Comparison of ENCODE assay signal across 7 mouse cellular contexts in genomic region chrX:56455372-56456246, GRCm38 (mm10). TPM values are rescaled to one million over a fixed set of nuclear protein-coding genes. Genes with fewer than 3 reads are reported as not detected.
DNase-seq lines count a peak whose midpoint lies in the region; ATAC-seq and TF ChIP-seq lines count a peak whose summit lies in the region.

No protein-coding gene starts in this region.

- ATAC-seq in embryonic facial prominence, embryonic 11.5 days (replicated peaks; ENCODE audit: insufficient number of reproducible peaks, low FRiP score, low TSS enrichment, low read depth): peak; percentile 97
- peak; percentile 97 for ATAC-seq in limb, embryonic 12.5 days (ENCODE audit: insufficient number of reproducible peaks, insufficient read depth, low FRiP score, low TSS enrichment, low read depth)
- peak; percentile 97 for ATAC-seq in midbrain, embryonic 15.5 days (replicated peaks)

- DNase-seq in adrenal gland, postnatal 14 days: peak; percentile 94
- DNase-seq in embryonic facial prominence, embryonic 11.5 days (ENCODE audit: low spot score): peak; percentile 89
- peak; percentile 87 to 94 for DNase-seq in heart, adult 18-20 months
- DNase-seq in kidney, adult 2 months: peak; percentile 92
- peak; percentile 64 to 82 for DNase-seq in spleen, adult 2 months (ENCODE audit: low read depth in 1 of 2, low spot score in 2 of 2)

- no peaks in the 10 kb centered on the region for H3K4me1 ChIP-seq in embryonic facial prominence, embryonic 11.5 days (ENCODE audit: control insufficient read depth, insufficient read depth, low read length)
- H3K4me1 ChIP-seq in kidney, adult 2 months (ENCODE audit: control insufficient read depth, insufficient read depth, low read length): no peaks in the 10 kb centered on the region
- no peaks in the 10 kb centered on the region for H3K4me1 ChIP-seq in limb, embryonic 12.5 days (replicated peaks)
- H3K4me1 ChIP-seq in midbrain, embryonic 15.5 days: 0 out of 2 replicates have a peak, but pooled peaks cover 3% of the 10 kb centered on the region
- no peaks in the 10 kb centered on the region for H3K4me1 ChIP-seq in spleen, adult 2 months (ENCODE audit: control insufficient read depth, insufficient read depth, insufficient read length)

- 15% methylated on average over 55 of the region's 65 CpGs for WGBS in embryonic facial prominence, embryonic 11.5 days
- WGBS in kidney, adult 2 months: under 1% methylated on average over 57 of the region's 65 CpGs
- 15% methylated on average over 64 of the region's 65 CpGs for WGBS in limb, embryonic 12.5 days
- WGBS in midbrain, embryonic 15.5 days: 20% methylated on average over 56 of the region's 65 CpGs
- WGBS in spleen, adult 2 months: 29% methylated on average over 63 of the region's 65 CpGs

- H3K27ac ChIP-seq in embryonic facial prominence, embryonic 11.5 days (replicated peaks; ENCODE audit: low read depth, low read length): peak overlapping the region; percentile 83
- H3K27ac ChIP-seq in kidney, adult 2 months (ENCODE audit: insufficient read depth, low read depth, low read length): peak overlapping the region; percentile 86
- H3K27ac ChIP-seq in limb, embryonic 12.5 days: peak overlapping the region; percentile 96
- H3K27ac ChIP-seq in midbrain, embryonic 15.5 days: peak overlapping the region; percentile 96
- H3K27ac ChIP-seq in spleen, adult 2 months (ENCODE audit: insufficient read depth, low read length): peak overlapping the region; percentile 83

- peak overlapping the region; percentile 51 for H3K4me2 ChIP-seq in embryonic facial prominence, embryonic 11.5 days (ENCODE audit: low read depth, low read length)
- H3K4me2 ChIP-seq in limb, embryonic 12.5 days: peak overlapping the region; percentile 58
- H3K4me2 ChIP-seq in midbrain, embryonic 15.5 days: peak overlapping the region; percentile 52

- peak overlapping the region; percentile 56 for H3K4me3 ChIP-seq in embryonic facial prominence, embryonic 11.5 days (ENCODE audit: low read depth, low read length)
- peak overlapping the region; percentile 85 for H3K4me3 ChIP-seq in kidney, adult 2 months (ENCODE audit: insufficient read depth, low read depth, low read length)
- H3K4me3 ChIP-seq in limb, embryonic 12.5 days (replicated peaks): peak overlapping the region; percentile 58
- peak overlapping the region; percentile 58 for H3K4me3 ChIP-seq in midbrain, embryonic 15.5 days
- peak overlapping the region; percentile 81 for H3K4me3 ChIP-seq in spleen, adult 2 months (ENCODE audit: extremely low read depth, insufficient read depth, insufficient read length)

- no peak for TF ChIP-seq CTCF in kidney, adult 2 months (conservative IDR thresholded peaks at IDR 0.05; ENCODE audit: insufficient read depth, insufficient read length, low read depth, low read length)
- no peak for TF ChIP-seq CTCF in spleen, adult 2 months (IDR thresholded peaks at IDR 0.05; ENCODE audit: extremely low read depth, insufficient read depth, insufficient read length, insufficient replicate concordance)

- peak overlapping the region; percentile 74 for H3K9ac ChIP-seq in embryonic facial prominence, embryonic 11.5 days (replicated peaks; ENCODE audit: low read length)
- H3K9ac ChIP-seq in limb, embryonic 12.5 days (replicated peaks): peak overlapping the region; percentile 77
- H3K9ac ChIP-seq in midbrain, embryonic 15.5 days: peak overlapping the region; percentile 73

- H3K36me3 ChIP-seq in embryonic facial prominence, embryonic 11.5 days (replicated peaks; ENCODE audit: control insufficient read depth, insufficient read depth, low read depth, low read length): no peaks in the 10 kb centered on the region
- no peaks in the 10 kb centered on the region for H3K36me3 ChIP-seq in kidney, adult 2 months (ENCODE audit: control insufficient read depth, insufficient read depth, low read length)
- no peaks in the 10 kb centered on the region for H3K36me3 ChIP-seq in limb, embryonic 12.5 days
- H3K36me3 ChIP-seq in midbrain, embryonic 15.5 days (replicated peaks): no peaks in the 10 kb centered on the region
- no peaks in the 10 kb centered on the region for H3K36me3 ChIP-seq in spleen, adult 2 months (ENCODE audit: control insufficient read depth, insufficient read depth, low read length)

- no peaks in the 10 kb centered on the region for H3K27me3 ChIP-seq in embryonic facial prominence, embryonic 11.5 days (ENCODE audit: control insufficient read depth, insufficient read depth, low read length)
- no peaks in the 10 kb centered on the region for H3K27me3 ChIP-seq in kidney, adult 2 months (replicated peaks; ENCODE audit: control insufficient read depth, insufficient read depth, low read length)
- no peaks in the 10 kb centered on the region for H3K27me3 ChIP-seq in limb, embryonic 12.5 days
- no peaks in the 10 kb centered on the region for H3K27me3 ChIP-seq in midbrain, embryonic 15.5 days (replicated peaks)
- H3K27me3 ChIP-seq in spleen, adult 2 months (ENCODE audit: control insufficient read depth, insufficient read depth, low read length): no peaks in the 10 kb centered on the region

- H3K9me3 ChIP-seq in embryonic facial prominence, embryonic 11.5 days (replicated peaks; ENCODE audit: control insufficient read depth, low read length): no peaks in the 10 kb centered on the region
- no peaks in the 10 kb centered on the region for H3K9me3 ChIP-seq in limb, embryonic 12.5 days
- no peaks in the 10 kb centered on the region for H3K9me3 ChIP-seq in midbrain, embryonic 15.5 days

- TF ChIP-seq POLR2A in kidney, adult 2 months (IDR thresholded peaks at IDR 0.05; ENCODE audit: low read depth, low read length): peak; percentile 4
- peak; percentile 11; the same call in 1 of the 2 replicates for TF ChIP-seq POLR2A in spleen, adult 2 months (IDR thresholded peaks at IDR 0.05; ENCODE audit: low read depth, low read length)

RNA-seq across cellular contexts. Expression of gene Ints6l, which starts 1.0 kb away (rescaled TPM):
- 28.4 and 28.8 TPM in 2 replicates for total RNA-seq in adrenal gland, postnatal 14 days (2021)
- polyA plus RNA-seq in embryonic facial prominence, embryonic 11.5 days (2014; fragmentation: Nextera tagmentation; extraction: Ambion mirVana): 24.2 and 24.9 TPM in 2 replicates
- 1 to 10 TPM; 3.0 to 5.2 TPM for total RNA-seq in heart, adult 18-20 months (2021)
- 8.6 and 9.6 TPM in 2 replicates for polyA plus RNA-seq in kidney, adult 2 months (2012; rRNA removed)
- 27.1 and 30.0 TPM in 2 replicates for polyA plus RNA-seq in limb, embryonic 12.5 days (2016; fragmentation: Nextera tagmentation; extraction: Ambion mirVana)
- polyA plus RNA-seq in midbrain, embryonic 15.5 days (2015; fragmentation: Nextera tagmentation; extraction: Ambion mirVana): 19.4 and 19.9 TPM in 2 replicates
- 6.6 and 7.2 TPM in 2 replicates for polyA plus RNA-seq in spleen, adult 2 months (2012; rRNA removed)

RNA-seq across cellular contexts. Expression of gene Gm2174, which starts 7.8 kb away (rescaled TPM):
- total RNA-seq in adrenal gland, postnatal 14 days (2021): not detected in 2 replicates
- 1.4 and 4.2 TPM in 2 replicates for polyA plus RNA-seq in embryonic facial prominence, embryonic 11.5 days (2014; fragmentation: Nextera tagmentation; extraction: Ambion mirVana)
- total RNA-seq in heart, adult 18-20 months (2021): not detected
- polyA plus RNA-seq in kidney, adult 2 months (2012; rRNA removed): not detected in 2 replicates
- 1.3 and 1.5 TPM in 2 replicates for polyA plus RNA-seq in limb, embryonic 12.5 days (2016; fragmentation: Nextera tagmentation; extraction: Ambion mirVana)
- 0.99 and 1.6 TPM in 2 replicates for polyA plus RNA-seq in midbrain, embryonic 15.5 days (2015; fragmentation: Nextera tagmentation; extraction: Ambion mirVana)
- polyA plus RNA-seq in spleen, adult 2 months (2012; rRNA removed): not detected in 2 replicates

Comparison
In these comparisons a context has a peak if more than half of its experiments do, and no peak if none do; other contexts are left out.
1. Peak in every context shown above with its lines: DNase-seq, ATAC-seq, H3K4me3 ChIP-seq and H3K27ac ChIP-seq.